26 mouse cellular contexts compared by ENCODE assay signal in genomic region chr12:100579221-100579620, GRCm38 (mm10). TPM values are rescaled to one million over a fixed set of nuclear protein-coding genes. Genes with fewer than 3 reads are reported as not detected.
DNase-seq lines count a peak whose midpoint lies in the region; TF ChIP-seq lines count a peak whose summit lies in the region.
"Had no signal": no experiment of that assay in that cellular context is flagged by ENCODE, and none has a peak within 500 bp of the region (broad histone marks: within the 10 kb centered on the region; RNA-seq: fewer than 3 reads in every experiment).

No protein-coding gene starts in this region.

- TF ChIP-seq POLR2A in brain, embryonic 14.5 days (IDR thresholded peaks at IDR 0.05; ENCODE audit: borderline replicate concordance, extremely low read depth, insufficient read depth, insufficient read length, poor library complexity, severe bottlenecking), result no peak
- no peak for TF ChIP-seq POLR2A in cerebellum, adult 2 months (IDR thresholded peaks at IDR 0.05; ENCODE audit: borderline replicate concordance, insufficient read depth, low read length)

- TF ChIP-seq CTCF in brain, embryonic 14.5 days (IDR thresholded peaks at IDR 0.05; ENCODE audit: borderline replicate concordance, extremely low read depth, insufficient read depth, insufficient read length), result no peak
- no peak for TF ChIP-seq CTCF in cerebellum, adult 2 months (IDR thresholded peaks at IDR 0.05; ENCODE audit: borderline replicate concordance, insufficient read depth, low read depth, low read length)

- H3K4me1 ChIP-seq in heart, embryonic 10.5 days, result no peaks in the 10 kb centered on the region
- H3K4me1 ChIP-seq in cerebellum, adult 2 months (ENCODE audit: control insufficient read depth, insufficient read depth, low read length), result no peaks in the 10 kb centered on the region
- H3K4me1 ChIP-seq: embryonic facial prominence, embryonic 13.5 days; forebrain, embryonic 10.5 days; forebrain, embryonic 15.5 days; hindbrain, embryonic 15.5 days; limb, embryonic 10.5 days; limb, embryonic 15.5 days; liver, embryonic 13.5 days; midbrain, embryonic 10.5 days; neural tube, embryonic 12.5 days had no signal

- peak; percentile 25 to 27 for DNase-seq in heart, postnatal 10 days
- DNase-seq in heart, embryonic 10.5 days (ENCODE audit: low spot score), result no peak
- peak; percentile 3 for DNase-seq in brain, embryonic 14.5 days (ENCODE audit: low read depth)
- peak; percentile 31 to 57 for DNase-seq in cerebellum, adult 2 months
- DNase-seq in cerebellum, postnatal 14 days, result peak; percentile 64 to 69
- DNase-seq in lung, postnatal 4 days, result no peak
- DNase-seq in gastrocnemius, adult 8-10 months (ENCODE audit: low spot score in 2 of 2), result no peak
- DNase-seq: adrenal gland, adult 2 months; kidney, adult 18-20 months; kidney, postnatal 36 days; liver, embryonic 13.5 days; lung, adult 2 months; lung, postnatal 10 days; right cerebral cortex, adult 18-20 months; spleen, adult 18-20 months; thymus, postnatal 25 days had no signal

- no peaks in the 10 kb centered on the region for H3K9me3 ChIP-seq in heart, embryonic 10.5 days
- H3K9me3 ChIP-seq: embryonic facial prominence, embryonic 13.5 days; forebrain, embryonic 10.5 days; forebrain, embryonic 15.5 days; hindbrain, embryonic 15.5 days; limb, embryonic 10.5 days; limb, embryonic 15.5 days; liver, embryonic 13.5 days; midbrain, embryonic 10.5 days; neural tube, embryonic 12.5 days had no signal

- no peak overlapping the region for H3K4me3 ChIP-seq in heart, embryonic 10.5 days
- H3K4me3 ChIP-seq in cerebellum, adult 2 months (replicated peaks; ENCODE audit: insufficient read depth, low read depth, low read length), result no peak overlapping the region
- H3K4me3 ChIP-seq: embryonic facial prominence, embryonic 13.5 days; forebrain, embryonic 10.5 days; forebrain, embryonic 15.5 days; hindbrain, embryonic 15.5 days; layer of hippocampus, adult 2 months; limb, embryonic 10.5 days; limb, embryonic 15.5 days; liver, embryonic 13.5 days; midbrain, embryonic 10.5 days; myocyte; neural tube, embryonic 12.5 days had no signal

- H3K27me3 ChIP-seq in heart, embryonic 10.5 days (ENCODE audit: insufficient read depth, poor library complexity, severe bottlenecking), result no peaks in the 10 kb centered on the region
- no peaks in the 10 kb centered on the region for H3K27me3 ChIP-seq in cerebellum, adult 2 months (ENCODE audit: control insufficient read depth, insufficient read depth, low read length)
- H3K27me3 ChIP-seq: embryonic facial prominence, embryonic 13.5 days; forebrain, embryonic 15.5 days; hindbrain, embryonic 15.5 days; limb, embryonic 15.5 days; liver, embryonic 13.5 days; neural tube, embryonic 12.5 days had no signal

- 92% methylated on average over 2 of the region's 2 CpGs for WGBS in heart, embryonic 10.5 days
- WGBS in cerebellum, adult 2 months, result 69% methylated on average over 2 of the region's 2 CpGs

- no peak overlapping the region for H3K27ac ChIP-seq in heart, embryonic 10.5 days
- no peak overlapping the region for H3K27ac ChIP-seq in cerebellum, adult 2 months (ENCODE audit: insufficient read depth, low read length)
- H3K27ac ChIP-seq: embryonic facial prominence, embryonic 13.5 days; forebrain, embryonic 10.5 days; forebrain, embryonic 15.5 days; hindbrain, embryonic 15.5 days; layer of hippocampus, adult 2 months; limb, embryonic 10.5 days; limb, embryonic 15.5 days; liver, embryonic 13.5 days; midbrain, embryonic 10.5 days; neural tube, embryonic 12.5 days had no signal

- no peaks in the 10 kb centered on the region for H3K36me3 ChIP-seq in heart, embryonic 10.5 days
- H3K36me3 ChIP-seq: forebrain, embryonic 10.5 days; hindbrain, embryonic 15.5 days; limb, embryonic 10.5 days; limb, embryonic 15.5 days; liver, embryonic 13.5 days; midbrain, embryonic 10.5 days had no signal

- intact Hi-C loops in heart, postnatal 10 days (cut with DNase I), result loop anchor here (2.0 to 5.0 kb wide), 3 partner anchors 26 to 412 kb away; no protein-coding TSS in a partner anchor

RNA-seq across cellular contexts. Expression of gene Ttc7b, which starts 58.6 kb away (rescaled TPM):
- 10 to 100 TPM; 70.5 to 78.3 TPM for total RNA-seq in heart, postnatal 10 days (2021)
- polyA plus RNA-seq in heart, embryonic 10.5 days (2016; fragmentation: Nextera tagmentation; extraction: Ambion mirVana), result 5.9 and 6.2 TPM in 2 replicates
- 41.6 and 44.5 TPM in 2 replicates for polyA plus RNA-seq in brain, embryonic 14.5 days (2012; rRNA removed)
- 144 and 149 TPM in 2 replicates for polyA plus RNA-seq in cerebellum, adult 2 months (2012; rRNA removed)
- total RNA-seq in gastrocnemius, adult 8-10 months (2022), result 100 to 1,000 TPM; 134 to 191 (median 150) TPM

Comparison
In these comparisons a context has a peak if more than half of its experiments do, and no peak if none do; other contexts are left out.
1. DNase-seq: peak in heart, postnatal 10 days (2 of 2), brain, embryonic 14.5 days (single experiment), cerebellum, adult 2 months (2 of 2) and cerebellum, postnatal 14 days (2 of 2); none in heart, embryonic 10.5 days (single experiment), lung, postnatal 4 days (0 of 2) and gastrocnemius, adult 8-10 months (0 of 2).